Mouse (Mus musculus) intestine, embryonic 15.5 days (tissue): ENCODE results near the gene Akt1. TPM values are rescaled to one million over a fixed set of nuclear protein-coding genes. Genes with fewer than 3 reads are reported as not detected.

Experiments
- ATAC-seq: fragments of 200-750 bp; cut with Nextera tagmentation; 2 replicates; pipeline ENCODE4 v1.8.0; 2017; ENCODE audit warnings: moderate TSS enrichment, moderate library complexity
- H3K27ac ChIP-seq: fragments of 300-500 bp; sonication (generic); 2 replicates; pipeline ENCODE4 v1.5.1; 2015; ENCODE audit warnings: mild to moderate bottlenecking, inconsistent platforms
- H3K27me3 ChIP-seq: fragments of 300-500 bp; sonication (generic); replicated peaks from 2 replicates; pipeline ENCODE4 v1.6.1; 2015; ENCODE audit warnings: inconsistent platforms
- H3K36me3 ChIP-seq: fragments of 300-500 bp; sonication (generic); 2 replicates; pipeline ENCODE4 v1.6.1; 2015; ENCODE audit warnings: inconsistent platforms
- H3K4me1 ChIP-seq: fragments of 300-500 bp; sonication (generic); replicated peaks from 2 replicates; pipeline ENCODE4 v1.6.1; 2015; ENCODE audit warnings: inconsistent platforms
- H3K4me2 ChIP-seq: fragments of 300-500 bp; sonication (generic); replicated peaks from 2 replicates; pipeline ENCODE4 v1.6.1; 2015; ENCODE audit warnings: mild to moderate bottlenecking, inconsistent platforms
- H3K4me3 ChIP-seq: fragments of 300-500 bp; sonication (generic); replicated peaks from 2 replicates; pipeline ENCODE4 v1.5.1; 2015; ENCODE audit warnings: inconsistent platforms
- H3K9ac ChIP-seq: fragments of 300-500 bp; sonication (generic); 2 replicates; pipeline ENCODE4 v1.6.1; 2015; ENCODE audit warnings: inconsistent platforms
- H3K9me3 ChIP-seq: fragments of 300-500 bp; sonication (generic); 2 replicates; pipeline ENCODE4 v1.6.1; 2016; ENCODE audit warnings: inconsistent platforms
- WGBS: fragments of 180-500 bp; shearing (Covaris S2); methylation state at CpG from one replicate; pipeline ENCODE4 v1.1.7; 2015; 5-methylcytosine and 5-hydroxymethylcytosine counted together
- polyA plus RNA-seq: library from polyadenylated mRNA; unstranded; fragments of >200 nt; fragmentation: Nextera tagmentation; extraction: Ambion mirVana; gene quantifications from 2 replicates; pipeline ENCODE4 v1.2.1, GENCODE M21; 2015

Akt1 gene
- polyA plus RNA-seq, 1 experiment from 2014 or later, result 141 TPM

- Histone ChIP-seq H3K9me3 (no peaks in the 10 kb centered on the region), H3K4me1 (peaks cover 6% of the 10 kb centered on the region; the same call in 1 of the 2 replicates), H3K36me3 (no peaks in the 10 kb centered on the region; the same call in 1 of the 2 replicates), H3K27ac (0 out of 2 replicates have a peak overlapping the region, but pooled peaks have one; percentile 48), H3K9ac (no peak overlapping the region), H3K4me2 (no peak overlapping the region), H3K27me3 (no peaks in the 10 kb centered on the region), H3K4me3 (no peak overlapping the region)
- 56% methylated on average over 3 of the region's 3 CpGs for WGBS
- ATAC-seq, result peak; percentile 12; the same call in 1 of the 2 replicates
These were observed 39.3 kb upstream of the Akt1 start for GRCm38 (mm10) chr12:112713984-112714383.

GRCm38 (mm10) chr12:112707573-112707869 is 32.8 kb upstream of the Akt1 start:
- Histone ChIP-seq H3K4me1 (peaks cover 10% of the 10 kb centered on the region), H3K4me3 (no peak overlapping the region), H3K27ac (no peak overlapping the region), H3K36me3 (no peaks in the 10 kb centered on the region), H3K9me3 (no peaks in the 10 kb centered on the region), H3K27me3 (no peaks in the 10 kb centered on the region), H3K4me2 (peak overlapping the region; percentile 62), H3K9ac (0 out of 2 replicates have a peak overlapping the region, but pooled peaks have one; percentile 28)
- peak; percentile 40 for ATAC-seq
- 13% methylated on average over 8 of the region's 8 CpGs for WGBS

- Histone ChIP-seq H3K27ac (no peak overlapping the region), H3K4me3 (peak overlapping the region; percentile 17; the same call in 1 of the 2 replicates), H3K9ac (0 out of 2 replicates have a peak overlapping the region, but pooled peaks have one; percentile 28), H3K27me3 (no peaks in the 10 kb centered on the region), H3K4me2 (peak overlapping the region; percentile 62), H3K36me3 (no peaks in the 10 kb centered on the region), H3K4me1 (peaks cover 10% of the 10 kb centered on the region), H3K9me3 (no peaks in the 10 kb centered on the region)
- 11% methylated on average over 32 of the region's 32 CpGs for WGBS
- ATAC-seq, result peak; percentile 86
These were observed 32.3 kb upstream of the Akt1 start for GRCm38 (mm10) chr12:112706704-112707572.

- Histone ChIP-seq H3K27ac (no peak overlapping the region), H3K4me1 (peaks cover 19% of the 10 kb centered on the region), H3K27me3 (peaks cover 10% of the 10 kb centered on the region; the same call in 1 of the 2 replicates), H3K9ac (no peak overlapping the region), H3K36me3 (no peaks in the 10 kb centered on the region), H3K4me3 (no peak overlapping the region), H3K9me3 (no peaks in the 10 kb centered on the region), H3K4me2 (no peak overlapping the region)
- WGBS, result 58% methylated on average over 6 of the region's 6 CpGs
- no peak for ATAC-seq
These were observed 28.0 kb upstream of the Akt1 start for GRCm38 (mm10) chr12:112702374-112703320.

GRCm38 (mm10) chr12:112700522-112700921 is 25.8 kb upstream of the Akt1 start:
- peaks cover 10% of the 10 kb centered on the region; the same call in 1 of the 2 replicates for H3K27me3 ChIP-seq
- H3K4me1 ChIP-seq, result peaks cover 9% of the 10 kb centered on the region
- no peak overlapping the region for H3K27ac ChIP-seq
- H3K4me2 ChIP-seq, result peak overlapping the region; percentile 37
- H3K9me3 ChIP-seq, result no peaks in the 10 kb centered on the region
- H3K4me3 ChIP-seq, result no peak overlapping the region
- no peak overlapping the region for H3K9ac ChIP-seq
- WGBS, result 9% methylated on average over 15 of the region's 15 CpGs
- 0 out of 2 replicates have a peak, but pooled peaks have one; percentile 27 for ATAC-seq
- H3K36me3 ChIP-seq, result no peaks in the 10 kb centered on the region

- no peaks in the 10 kb centered on the region for H3K36me3 ChIP-seq
- H3K4me1 ChIP-seq, result peaks cover 23% of the 10 kb centered on the region
- peaks cover 10% of the 10 kb centered on the region; the same call in 1 of the 2 replicates for H3K27me3 ChIP-seq
- 79% methylated on average over 3 of the region's 3 CpGs for WGBS
- no peak overlapping the region for H3K27ac ChIP-seq
- H3K4me2 ChIP-seq, result no peak overlapping the region
- no peaks in the 10 kb centered on the region for H3K9me3 ChIP-seq
- ATAC-seq, result no peak
- H3K9ac ChIP-seq, result no peak overlapping the region
- no peak overlapping the region for H3K4me3 ChIP-seq
These were observed 22.2 kb upstream of the Akt1 start for GRCm38 (mm10) chr12:112696806-112697425.

- Histone ChIP-seq H3K27ac (no peak overlapping the region), H3K4me2 (peak overlapping the region; percentile 87), H3K27me3 (no peaks in the 10 kb centered on the region), H3K9ac (peak overlapping the region; percentile 93; the same call in 1 of the 2 replicates), H3K4me3 (peak overlapping the region; percentile 73), H3K9me3 (no peaks in the 10 kb centered on the region), H3K4me1 (peaks cover 14% of the 10 kb centered on the region), H3K36me3 (no peaks in the 10 kb centered on the region)
- 84% methylated on average over 10 of the region's 10 CpGs for WGBS
- no peak for ATAC-seq
These were observed 19.4 kb upstream of the Akt1 start for GRCm38 (mm10) chr12:112694127-112694475.

- H3K4me2 ChIP-seq, result peak overlapping the region; percentile 87
- 3% methylated on average over 54 of the region's 54 CpGs for WGBS
- peak overlapping the region; percentile 73 for H3K27ac ChIP-seq
- H3K36me3 ChIP-seq, result no peaks in the 10 kb centered on the region
- peak overlapping the region; percentile 73 for H3K4me3 ChIP-seq
- no peaks in the 10 kb centered on the region for H3K27me3 ChIP-seq
- no peaks in the 10 kb centered on the region for H3K9me3 ChIP-seq
- ATAC-seq, result peak; percentile 98
- peaks cover 14% of the 10 kb centered on the region for H3K4me1 ChIP-seq
- H3K9ac ChIP-seq, result peak overlapping the region; percentile 93
These were observed 18.8 kb upstream of the Akt1 start for GRCm38 (mm10) chr12:112693185-112694126.

GRCm38 (mm10) chr12:112688458-112688857 is 13.8 kb upstream of the Akt1 start:
- H3K4me3 ChIP-seq, result no peak overlapping the region
- H3K27ac ChIP-seq, result no peak overlapping the region
- no peak overlapping the region for H3K9ac ChIP-seq
- no peaks in the 10 kb centered on the region for H3K36me3 ChIP-seq
- ATAC-seq, result peak; percentile 40
- no peaks in the 10 kb centered on the region for H3K27me3 ChIP-seq
- no peaks in the 10 kb centered on the region for H3K9me3 ChIP-seq
- H3K4me2 ChIP-seq, result peak overlapping the region; percentile 26
- 46% methylated on average over 15 of the region's 15 CpGs for WGBS
- peaks cover 12% of the 10 kb centered on the region for H3K4me1 ChIP-seq

GRCm38 (mm10) chr12:112683351-112683750 is 8.7 kb upstream of the Akt1 start:
- Histone ChIP-seq H3K27ac (no peak overlapping the region), H3K36me3 (no peaks in the 10 kb centered on the region), H3K9me3 (no peaks in the 10 kb centered on the region), H3K27me3 (peaks cover 17% of the 10 kb centered on the region), H3K4me3 (no peak overlapping the region), H3K4me1 (peaks cover 19% of the 10 kb centered on the region), H3K9ac (no peak overlapping the region), H3K4me2 (no peak overlapping the region)
- no peak for ATAC-seq
- WGBS, result 66% methylated on average over 7 of the region's 7 CpGs
